Mouse (Mus musculus): Measurements from ENCODE around the gene Slitrk3.
"Not testable (repeated sequence)": the region's sequence is repeated elsewhere in the genome, so short reads cannot be mapped to it uniquely, and the experiment has no call there.

Slitrk3 gene

DNA sequence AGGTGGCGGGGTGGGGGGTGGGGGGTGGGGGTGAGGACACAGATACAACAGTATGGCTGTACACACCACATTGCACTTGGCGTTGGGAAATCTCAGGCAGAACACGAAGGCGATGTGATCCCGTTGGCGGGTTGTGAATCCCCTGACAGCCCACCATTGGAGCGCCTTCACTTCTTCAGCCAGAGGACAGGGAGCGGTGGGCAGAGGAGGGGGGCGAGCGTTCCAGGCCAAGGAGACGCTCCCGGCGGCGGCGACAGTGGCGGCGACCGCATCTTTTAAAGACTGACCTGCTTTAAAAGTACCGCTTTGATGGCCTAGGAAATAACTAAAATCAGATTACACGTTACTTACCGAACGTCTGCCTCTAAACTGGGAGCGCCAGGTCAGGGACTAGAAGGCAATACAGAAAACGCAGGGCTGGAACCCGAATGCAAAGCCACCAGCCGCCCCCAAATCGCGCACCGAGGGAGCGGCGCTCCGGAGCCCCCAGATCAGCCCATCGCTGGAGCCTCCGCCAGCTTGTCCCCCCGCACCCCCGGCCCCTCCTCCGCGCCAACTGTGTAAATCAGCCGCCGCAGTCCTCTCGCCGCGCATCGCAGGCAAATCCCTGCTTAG lies at the start of gene Slitrk3:
Slitrk3 (minus strand) TSS at position 607 of the 615 bp plus-strand sequence.
- peak in 1 of 2 experiments; percentile 15 for DNase-seq

DNA sequence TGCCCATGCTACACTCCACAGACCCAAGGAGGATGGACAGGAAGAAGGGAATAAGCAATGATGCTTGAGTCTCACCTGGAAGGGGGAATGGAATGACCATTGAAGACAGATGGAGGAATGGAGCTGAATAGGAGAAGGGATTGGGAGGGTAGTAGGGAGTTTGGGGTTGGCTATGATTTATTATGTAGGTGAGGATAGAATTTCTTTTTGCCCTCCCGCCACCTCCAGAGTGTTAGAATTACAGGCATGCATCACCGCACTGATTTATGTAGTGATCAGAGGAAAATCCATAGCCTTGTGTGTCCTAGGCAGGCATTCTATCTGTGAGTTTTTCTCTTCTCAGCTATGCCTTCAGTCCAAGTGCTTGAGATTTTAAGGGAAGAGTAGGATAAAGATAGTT lies 36.8 kb upstream of the Slitrk3 start:
- DNase-seq = not testable (repeated sequence)

DNA sequence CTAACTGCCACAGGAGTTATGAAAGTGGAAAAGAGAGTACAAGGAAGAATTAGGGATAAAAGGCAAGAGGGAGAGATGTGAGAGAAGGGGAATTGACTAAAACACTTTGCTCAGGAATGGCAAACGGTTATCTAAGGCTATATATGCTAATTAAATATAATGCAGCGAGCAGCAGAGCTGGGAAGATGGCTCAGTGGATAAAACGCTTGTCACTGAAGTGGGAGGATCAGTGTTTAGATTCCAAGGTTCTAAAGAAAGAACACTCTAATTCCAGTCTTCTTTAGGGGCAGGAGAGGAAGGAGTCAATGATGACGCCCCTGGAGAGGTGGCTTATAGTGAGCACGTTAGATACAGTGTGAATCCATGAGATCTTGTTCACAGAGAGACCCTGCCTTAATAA lies 27.0 kb upstream of the Slitrk3 start:
- no peak for DNase-seq

DNA sequence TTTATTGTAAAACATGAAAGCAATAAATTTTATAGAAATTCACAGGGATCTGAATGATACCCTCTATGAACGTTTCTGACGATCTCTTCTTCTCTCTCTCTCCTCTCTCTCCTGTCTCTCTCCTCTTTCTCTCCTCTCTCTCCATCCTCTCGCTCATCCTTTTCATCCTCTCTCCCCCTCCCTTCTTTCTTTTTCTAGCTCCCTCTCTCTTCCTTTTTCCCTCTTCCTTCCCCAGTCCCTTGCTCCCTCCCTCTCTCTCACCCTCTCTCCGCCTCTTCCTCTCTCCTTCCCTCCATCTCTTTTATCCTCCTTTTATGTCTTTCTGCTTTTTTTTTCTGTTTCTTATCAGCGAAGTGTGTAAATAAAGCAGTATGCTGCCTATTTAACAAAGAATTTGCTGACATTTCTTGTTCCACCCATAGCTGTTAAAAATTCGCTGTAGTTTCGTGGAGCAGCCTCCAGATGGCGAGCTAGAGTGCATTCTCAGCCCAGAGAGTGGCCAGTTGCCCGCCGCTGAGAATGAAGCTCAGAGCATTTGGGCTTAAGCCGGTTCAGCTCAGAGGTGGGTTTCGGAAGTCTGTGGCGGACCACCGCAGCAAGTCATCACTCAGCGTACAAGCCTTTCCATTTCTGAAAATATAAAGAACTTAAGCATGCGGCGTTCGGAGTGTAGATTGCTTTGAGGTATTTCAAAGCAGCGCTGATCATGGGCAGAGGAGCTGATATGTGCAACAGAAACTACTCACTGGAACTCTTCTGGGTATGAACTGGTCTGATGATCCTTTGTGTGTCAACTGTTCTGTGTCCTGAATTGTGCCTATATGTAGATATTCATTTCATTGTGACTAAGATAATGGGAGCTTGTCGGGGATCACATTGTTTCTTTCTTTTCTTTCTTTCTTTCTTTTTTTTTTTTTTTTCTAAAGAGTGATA lies 8.5 kb upstream of the Slitrk3 start:
- DNase-seq = peak; percentile 36 to 49

DNA sequence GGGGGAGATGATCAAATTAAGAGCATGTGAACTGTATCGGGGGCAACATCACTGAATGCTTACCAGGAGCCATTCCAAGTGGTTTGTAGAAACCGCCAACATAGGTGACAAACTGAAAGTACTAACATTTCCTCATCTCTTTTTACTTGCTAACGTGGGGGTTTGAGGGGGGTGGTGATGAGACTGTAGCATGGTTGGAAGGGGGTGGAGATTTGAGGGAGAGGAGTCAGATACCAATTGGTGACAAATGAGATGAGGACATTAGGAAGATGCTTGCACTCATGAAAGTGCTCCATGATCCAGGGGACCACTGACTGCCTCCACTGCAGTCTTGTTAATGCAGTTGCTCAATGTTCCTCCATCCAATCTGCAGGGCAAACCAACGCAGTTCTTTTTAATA lies 587 bp upstream of the Slitrk3 start:
- no peak for DNase-seq

DNA sequence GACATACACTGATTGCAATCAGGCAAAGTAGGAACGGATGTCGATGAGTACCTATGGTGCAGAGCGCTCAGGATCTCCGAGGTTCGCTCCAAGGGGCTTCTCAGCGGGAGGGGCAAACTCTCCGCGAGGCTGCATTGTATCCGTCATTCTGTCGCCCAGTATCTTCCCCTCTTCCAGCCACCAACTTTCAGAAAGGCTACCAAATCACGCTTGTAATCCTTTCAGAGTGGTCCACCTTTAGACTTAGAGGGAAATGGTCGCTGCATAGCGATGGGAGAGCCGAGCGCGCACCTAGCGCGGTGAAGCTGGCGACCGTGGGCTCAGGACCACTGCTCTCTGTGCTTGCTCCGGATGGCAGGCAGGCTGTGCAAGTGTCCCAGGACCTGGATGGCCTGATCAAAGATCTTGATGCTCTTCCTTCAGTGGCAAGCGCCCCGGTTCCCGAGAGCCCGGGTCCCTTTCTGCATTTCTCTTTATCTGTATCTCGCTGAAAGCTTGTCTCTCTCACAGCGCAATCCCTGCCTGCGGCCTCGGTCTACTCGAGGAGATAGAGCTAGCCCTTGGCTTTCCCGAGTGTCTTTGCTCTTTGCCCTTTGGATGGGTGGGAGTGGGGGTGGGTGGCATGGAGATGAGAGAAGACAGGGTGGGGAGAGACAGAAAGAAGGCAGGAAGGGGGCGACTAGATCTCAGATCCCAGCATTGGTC lies 959 bp downstream of the Slitrk3 start:
- DNase-seq = peak in 1 of 2 experiments; percentile 11

DNA sequence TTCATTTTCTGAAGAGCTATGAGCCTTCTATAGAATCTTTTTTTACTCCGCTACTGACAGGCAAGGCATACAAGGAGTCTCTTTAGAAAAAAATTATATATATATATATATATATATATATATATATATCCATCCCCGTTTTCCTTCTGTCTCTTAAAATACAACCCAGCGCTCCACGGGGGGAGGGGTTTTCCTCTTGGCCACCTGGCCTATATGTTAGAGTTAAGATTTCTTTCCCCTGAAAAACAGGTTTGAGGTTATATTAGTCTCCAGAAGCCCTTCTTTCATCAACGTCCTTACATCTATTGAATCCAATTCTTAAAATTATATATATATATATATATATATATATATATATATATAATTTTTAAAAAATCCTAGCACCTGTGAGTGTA lies 1.6 kb downstream of the Slitrk3 start:
- no peak for DNase-seq

DNA sequence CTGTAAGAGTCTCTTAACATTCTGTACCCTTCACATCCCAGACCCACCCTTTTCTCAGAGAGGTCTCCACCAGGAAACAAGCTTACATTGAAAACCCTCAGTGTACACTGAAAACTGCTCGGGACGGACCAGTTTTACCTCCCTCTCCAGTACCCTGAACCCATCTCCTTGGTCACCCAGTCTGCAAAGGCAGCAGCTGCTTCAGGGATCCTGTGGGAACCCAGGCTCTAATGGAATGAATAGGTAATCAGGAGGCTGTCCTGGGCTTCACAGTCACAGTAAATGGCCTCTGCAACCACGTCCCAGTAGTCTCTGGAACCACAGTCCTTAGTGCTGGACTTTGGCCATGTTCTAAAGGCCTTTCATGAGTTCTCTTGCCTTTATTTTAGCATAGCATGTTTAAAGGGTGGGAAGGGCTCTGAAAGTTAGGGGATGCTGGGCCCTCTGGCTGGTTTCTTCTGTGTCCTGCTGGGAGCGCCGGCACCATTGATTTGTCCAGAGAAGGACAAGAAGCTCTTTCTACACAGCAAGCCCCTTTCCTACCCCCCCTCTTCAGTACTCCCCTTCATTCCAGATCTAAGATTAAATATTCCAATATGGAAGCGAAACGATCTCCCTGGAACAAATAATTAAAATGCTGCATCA lies 2.1 kb downstream of the Slitrk3 start:
- no peak for DNase-seq

DNA sequence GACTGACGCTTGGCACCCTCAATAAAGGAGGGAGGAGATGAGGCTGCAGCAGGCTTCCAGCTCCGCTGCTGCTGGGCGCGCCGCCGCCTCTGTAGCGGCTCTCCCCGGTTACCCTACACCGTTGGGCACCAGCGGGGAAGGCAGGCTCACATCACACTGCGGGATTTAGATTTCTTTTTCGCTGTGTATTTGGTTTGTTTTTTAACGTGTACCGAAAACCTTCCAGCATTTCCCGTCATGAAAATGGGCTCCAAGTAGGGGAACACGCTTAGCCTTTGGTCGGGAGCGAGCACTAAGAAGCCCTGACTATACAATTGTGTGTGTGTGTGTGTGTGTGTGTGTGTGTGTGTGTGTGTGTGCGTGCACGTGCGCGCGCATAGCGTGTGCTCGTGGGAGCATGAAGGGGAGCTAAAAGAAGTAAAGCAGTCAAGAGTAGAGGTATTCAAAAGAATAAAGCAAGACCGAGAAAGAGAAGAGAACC lies 4.1 kb downstream of the Slitrk3 start:
- peak in 1 of 2 experiments; percentile 17 for DNase-seq

DNA sequence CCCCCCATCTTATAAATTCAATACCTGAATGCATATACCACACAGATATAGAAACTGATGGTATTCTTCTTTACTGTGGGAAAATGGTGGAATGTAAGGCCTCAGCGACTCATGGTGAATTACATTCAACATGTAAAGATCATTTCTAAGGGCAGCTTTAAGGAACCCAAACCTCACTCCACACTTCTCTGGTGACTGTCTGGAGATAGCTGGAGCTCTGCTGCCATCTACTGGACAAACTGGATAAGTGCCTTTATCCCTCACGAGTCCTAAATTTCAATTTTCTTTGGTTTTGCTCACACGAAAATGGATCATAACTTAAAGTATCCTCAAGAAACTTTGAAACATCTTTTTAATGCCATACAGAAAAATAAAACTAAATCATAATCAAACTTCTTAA lies 11.4 kb downstream of the Slitrk3 start:
- peak in 1 of 2 experiments; percentile 42 for DNase-seq

DNA sequence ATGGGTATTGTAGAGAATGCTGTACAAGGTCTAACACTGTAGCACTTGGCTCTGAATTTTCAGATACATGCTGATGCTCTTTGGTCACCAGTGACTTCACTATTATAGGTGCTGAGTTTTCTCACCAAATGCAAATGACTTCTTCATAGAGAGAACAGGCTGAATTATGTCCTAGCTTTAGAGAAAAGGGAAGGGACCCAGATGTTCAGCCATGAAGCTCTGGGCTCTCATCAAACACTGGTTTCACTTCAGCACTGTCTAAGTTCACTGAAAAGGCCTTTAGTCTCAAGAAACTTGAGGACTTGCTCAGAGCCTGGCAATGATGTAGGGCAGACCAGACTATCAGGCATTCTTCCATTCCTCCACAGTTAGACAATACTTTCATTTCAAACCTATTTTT lies 15.3 kb downstream of the Slitrk3 start:
- DNase-seq = no peak

DNA sequence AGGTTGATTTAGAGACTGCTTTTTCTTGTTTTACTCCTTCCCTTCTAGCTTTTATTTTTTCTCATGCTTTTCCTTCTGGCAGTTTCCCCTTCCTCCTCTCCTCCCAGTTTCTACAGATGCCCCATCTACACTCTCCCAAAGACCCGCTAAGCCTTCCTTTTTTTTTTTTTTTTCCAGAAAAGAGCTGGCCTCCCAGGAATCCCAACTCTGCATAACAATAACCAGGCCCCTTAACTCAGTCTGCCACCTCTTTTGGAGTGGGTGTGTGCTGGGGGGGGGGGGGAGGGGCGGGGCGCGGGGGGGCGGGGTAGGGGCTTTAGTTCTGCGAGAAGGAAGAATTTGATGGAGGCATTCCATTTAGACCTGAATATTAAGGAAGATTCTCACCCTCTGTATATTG lies 51.6 kb downstream of the Slitrk3 start:
- no peak for DNase-seq

DNA sequence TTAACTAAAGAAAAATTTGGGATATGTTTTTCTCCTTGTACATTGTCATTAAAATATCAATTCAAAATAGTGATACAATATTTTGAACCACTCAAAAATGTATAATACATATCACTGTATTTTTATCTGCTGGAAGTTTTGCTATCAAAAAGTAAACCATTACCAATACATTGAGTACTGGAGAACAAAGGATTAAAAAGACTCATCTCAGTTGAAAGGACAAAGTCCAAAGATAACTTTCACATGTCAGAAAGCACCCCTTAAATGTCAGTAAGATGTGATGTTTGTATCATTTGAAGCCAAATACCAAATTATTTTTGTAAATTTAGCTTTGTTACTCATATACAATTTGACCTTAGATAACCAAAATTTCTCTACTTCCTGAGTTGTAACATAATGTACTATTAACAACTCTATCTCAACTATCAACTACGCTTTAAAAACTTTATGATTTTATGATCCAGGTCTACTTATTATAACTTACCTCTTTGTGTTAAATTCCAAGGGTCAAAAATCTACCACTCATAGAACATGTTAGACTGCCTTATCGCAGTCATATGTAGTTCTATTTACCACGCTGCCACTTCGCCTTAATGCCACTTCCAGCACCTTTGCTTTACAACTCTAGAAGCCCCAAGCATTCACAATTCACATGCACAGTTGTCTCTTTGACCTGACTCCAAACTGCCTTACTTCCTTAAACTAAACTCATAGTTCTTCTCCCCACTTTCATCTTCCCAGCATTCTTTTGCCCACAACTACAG lies 54.5 kb downstream of the Slitrk3 start:
- DNase-seq = no peak

DNA sequence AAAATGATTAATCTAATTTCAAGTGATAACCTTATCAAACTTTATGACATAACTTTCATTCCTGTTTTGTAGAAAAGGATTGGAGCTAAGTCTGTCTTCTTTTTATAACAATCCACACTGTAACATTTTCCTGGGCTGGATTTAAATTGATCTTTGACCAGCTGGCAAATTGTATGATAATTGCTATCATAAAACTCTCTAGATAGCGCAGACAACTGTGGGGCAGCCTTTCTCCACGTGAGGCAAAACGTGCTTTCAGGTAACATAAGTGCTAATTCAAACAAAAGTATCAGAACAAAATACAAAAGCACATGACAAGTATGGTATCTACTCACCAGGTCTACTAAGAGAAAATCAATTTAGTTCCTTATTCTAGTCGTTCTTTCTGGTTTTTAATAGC lies 60.1 kb downstream of the Slitrk3 start:
- no peak for DNase-seq
